Mouse (Mus musculus) spleen, adult 2 months (tissue): ENCODE measurements around the gene Mrps12. TPM values are rescaled to one million over a fixed set of nuclear protein-coding genes. Genes with fewer than 3 reads are reported as not detected.
"Not testable (repeated sequence)": the region's sequence is repeated elsewhere in the genome, so short reads cannot be mapped to it uniquely, and the experiment has no call there.

Experiments
- DNase-seq, 2 experiments: peaks; one replicate each; pipeline versions ENCODE4 v3.0.0 to v3.0.0-alpha.2; 2012 to 2021; ENCODE audit warnings: low spot score in 2 of 2, low read depth in 1 of 2
- H3K27ac ChIP-seq: fragments of 200-500 bp; 2 replicates; pipeline ENCODE4 v1.5.1; 2012; ENCODE audit warnings: low read length, inconsistent platforms; ENCODE audit not compliant: insufficient read depth
- H3K27me3 ChIP-seq: fragments of 200-500 bp; 2 replicates; pipeline ENCODE4 v1.6.1; 2012; ENCODE audit warnings: mild to moderate bottlenecking, moderate library complexity, low read length, inconsistent platforms; ENCODE audit not compliant: control insufficient read depth, insufficient read depth
- H3K36me3 ChIP-seq: fragments of 200-500 bp; 2 replicates; pipeline ENCODE4 v1.6.1; 2012; ENCODE audit warnings: mild to moderate bottlenecking, low read length, inconsistent platforms; ENCODE audit not compliant: control insufficient read depth, insufficient read depth
- H3K4me1 ChIP-seq: fragments of 200-500 bp; 2 replicates; pipeline ENCODE4 v1.6.1; 2011; ENCODE audit warnings: inconsistent platforms; ENCODE audit not compliant: control insufficient read depth, insufficient read depth, insufficient read length
- H3K4me3 ChIP-seq: fragments of 200-500 bp; 2 replicates; pipeline ENCODE4 v1.5.1; 2011; ENCODE audit warnings: mild to moderate bottlenecking, inconsistent platforms; ENCODE audit not compliant: insufficient read depth, insufficient read length; ENCODE audit errors: extremely low read depth
- CTCF ChIP-seq: fragments of 200-500 bp; IDR thresholded peaks from 2 replicates; pipeline ENCODE4 v1.5.1; 2011; ENCODE audit warnings: mild to moderate bottlenecking, inconsistent platforms; ENCODE audit not compliant: insufficient read depth, insufficient read length, insufficient replicate concordance; ENCODE audit errors: extremely low read depth
- POLR2A ChIP-seq: fragments of 200-500 bp; IDR thresholded peaks from 2 replicates; pipeline ENCODE4 v1.6.1; 2011; ENCODE audit warnings: low read depth, low read length, inconsistent platforms
- WGBS: fragments of 180-500 bp; shearing (Covaris S2); methylation state at CpG from one replicate; pipeline ENCODE4 v1.1.7; 2018; 5-methylcytosine and 5-hydroxymethylcytosine counted together
- polyA plus RNA-seq: library from polyadenylated mRNA; depleted of rRNA; stranded (reverse); fragments of >200 nt; gene quantifications from 2 replicates; pipeline ENCODE4 v1.2.3, GENCODE M21; 2012

The Mrps12 gene
- polyA plus RNA-seq, 1 experiment = 34.5 TPM

- Histone ChIP-seq H3K27me3 (no peaks in the 10 kb centered on the region), H3K4me3 (no peak overlapping the region), H3K4me1 (no peaks in the 10 kb centered on the region), H3K27ac (no peak overlapping the region), H3K36me3 (no peaks in the 10 kb centered on the region)
- DNase-seq = no peak
- TF ChIP-seq CTCF (no peak), POLR2A (no peak)
- 95% methylated on average over 5 of the region's 5 CpGs for WGBS
These were observed 27.0 kb downstream of the Mrps12 start for GRCm38 (mm10) chr7:28714667-28715066.

DNA sequence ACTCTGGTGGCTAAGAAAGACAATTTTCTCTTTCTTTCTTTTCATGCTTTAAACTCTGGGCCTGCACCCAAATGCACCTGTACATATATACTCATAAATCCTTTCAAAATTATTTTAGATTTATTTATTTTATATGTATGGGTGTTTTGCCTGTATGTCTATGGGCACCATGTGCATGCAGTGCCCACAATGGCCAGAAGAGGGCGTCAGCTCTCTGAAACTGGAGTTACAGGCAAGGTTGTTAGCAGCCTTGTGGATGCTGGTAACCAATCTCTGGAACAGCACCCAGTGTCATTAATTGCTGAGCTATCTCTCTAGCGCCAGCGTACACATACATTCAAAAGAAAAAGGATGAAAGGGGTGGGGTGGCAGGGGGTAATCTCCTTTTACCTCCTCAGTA lies 30.7 kb downstream of the Mrps12 start:
- no peak for DNase-seq
- 68% methylated on average over 3 of the region's 3 CpGs for WGBS

DNA sequence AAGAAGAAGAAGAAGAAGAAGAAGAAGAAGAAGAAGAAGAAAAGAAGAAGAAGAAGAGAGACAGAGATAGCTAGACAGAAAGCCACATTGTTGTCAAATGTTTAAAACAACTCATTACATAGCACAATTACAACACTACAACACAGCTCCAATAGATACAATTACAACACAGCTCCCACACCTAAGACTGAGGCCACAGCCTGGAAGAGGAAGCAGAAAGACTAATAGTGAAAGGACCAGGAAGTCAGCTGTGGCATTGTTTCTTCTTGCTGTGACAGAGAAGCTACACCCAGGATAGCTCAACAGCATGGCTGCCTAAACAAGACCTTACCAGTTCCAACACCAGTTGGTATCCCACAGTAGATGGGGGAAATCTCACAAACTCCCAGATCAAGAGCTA lies 32.2 kb downstream of the Mrps12 start:
- H3K27me3 ChIP-seq = no peaks in the 10 kb centered on the region
- no peak overlapping the region for H3K4me3 ChIP-seq
- no peaks in the 10 kb centered on the region for H3K4me1 ChIP-seq
- DNase-seq = no peak
- TF ChIP-seq POLR2A = no peak
- TF ChIP-seq CTCF = no peak
- no peaks in the 10 kb centered on the region for H3K36me3 ChIP-seq
- no peak overlapping the region for H3K27ac ChIP-seq

More for the DNA sequence above, 30.7 kb downstream of the Mrps12 start:
- Histone ChIP-seq H3K27ac (no peak overlapping the region), H3K4me3 (no peak overlapping the region), H3K36me3 (no peaks in the 10 kb centered on the region), H3K27me3 (no peaks in the 10 kb centered on the region), H3K4me1 (no peaks in the 10 kb centered on the region)
- no peak for TF ChIP-seq CTCF
- no peak for TF ChIP-seq POLR2A

DNA sequence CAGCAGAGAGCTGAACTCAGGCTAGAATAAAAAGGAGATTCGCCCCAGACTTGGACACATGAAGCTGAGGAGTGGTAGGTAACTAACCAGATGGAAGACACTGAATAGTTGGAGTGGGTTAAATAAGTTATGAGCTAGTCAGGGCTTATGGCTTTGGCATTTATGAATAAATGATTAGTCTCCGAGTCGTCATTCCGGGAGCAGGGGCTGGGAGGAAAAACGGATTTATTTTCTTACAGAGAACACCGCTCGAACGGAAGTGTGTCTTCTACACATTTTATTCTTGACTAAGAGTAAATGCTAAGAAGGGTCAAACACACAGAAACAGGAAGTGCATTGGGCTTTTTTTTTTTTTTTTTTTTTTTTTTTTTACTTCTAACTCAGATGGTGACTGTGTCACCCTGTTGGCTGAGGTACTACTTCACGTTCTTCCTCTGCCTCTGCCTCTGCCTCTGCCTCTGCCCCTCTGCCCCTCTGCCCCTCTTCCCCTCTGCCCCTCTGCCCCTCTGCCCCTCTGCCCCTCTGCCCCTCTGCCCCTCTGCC lies 38.9 kb downstream of the Mrps12 start:
- Histone ChIP-seq H3K27me3 (no peaks in the 10 kb centered on the region), H3K4me3 (no peak overlapping the region), H3K4me1 (no peaks in the 10 kb centered on the region; the same call in 1 of the 2 replicates), H3K27ac (peak overlapping the region; percentile 45), H3K36me3 (no peaks in the 10 kb centered on the region)
- no peak for DNase-seq
- no peak for TF ChIP-seq CTCF
- no peak for TF ChIP-seq POLR2A
- WGBS = 7% methylated on average over 9 of the region's 9 CpGs

GRCm38 (mm10) chr7:28701306-28701705 lies 40.3 kb downstream of the Mrps12 start:
- not testable (repeated sequence) for H3K36me3 ChIP-seq, H3K27me3 ChIP-seq, DNase-seq, H3K4me1 ChIP-seq, H3K4me3 ChIP-seq, H3K27ac ChIP-seq
- WGBS = 91% methylated on average over 12 of the region's 12 CpGs

- Histone ChIP-seq H3K4me1 (no peaks in the 10 kb centered on the region; the same call in 1 of the 2 replicates), H3K36me3 (no peaks in the 10 kb centered on the region), H3K27ac (no peak overlapping the region), H3K27me3 (no peaks in the 10 kb centered on the region), H3K4me3 (no peak overlapping the region)
- TF ChIP-seq POLR2A (no peak), CTCF (no peak)
- 94% methylated on average over 4 of the region's 4 CpGs for WGBS
- no peak for DNase-seq
These were observed 41.4 kb downstream of the Mrps12 start for GRCm38 (mm10) chr7:28700269-28700668.

GRCm38 (mm10) chr7:28697277-28697676 lies 44.3 kb downstream of the Mrps12 start:
- no peak for DNase-seq
- Histone ChIP-seq H3K36me3 (no peaks in the 10 kb centered on the region), H3K27ac (no peak overlapping the region), H3K4me3 (no peak overlapping the region), H3K4me1 (peaks cover 4% of the 10 kb centered on the region), H3K27me3 (peaks cover 3% of the 10 kb centered on the region; the same call in 1 of the 2 replicates)
- 93% methylated on average over 11 of the region's 11 CpGs for WGBS
- TF ChIP-seq CTCF = no peak
- TF ChIP-seq POLR2A = no peak
